Mouse (Mus musculus) cerebellum, postnatal 25 days (tissue): ENCODE results near the gene Mageb5.
"Not testable (repeated sequence)": the region's sequence is repeated elsewhere in the genome, so short reads cannot be mapped to it uniquely, and the experiment has no call there.

Experiments
- DNase-seq, 2 experiments: peaks; one replicate each; pipeline ENCODE4 v3.0.0; 2021; ENCODE audit warnings: mixed read lengths in 2 of 2

Mageb5 gene

GRCm38 (mm10) chrX:91782918-91783317 lies at the start of gene Mageb5:
Gene Mageb5 (minus strand): TSS chrX:91783018.
- not testable (repeated sequence) for DNase-seq

- DNase-seq, result not testable (repeated sequence)
These were observed 23.1 kb downstream of the Mageb5 start for GRCm38 (mm10) chrX:91759591-91760226.
